Mouse (Mus musculus) lung, adult 18-20 months (tissue): ENCODE measurements around the gene Adamts7.
A peak's percentile ranks its signal among the peaks of the same experiment; 100 is the strongest.

ENCODE experiments used
- DNase-seq, 2 experiments: peaks; one replicate each; pipeline ENCODE4 v3.0.0; 2022; ENCODE audit warnings: mixed read lengths in 2 of 2

Adamts7 gene

DNA sequence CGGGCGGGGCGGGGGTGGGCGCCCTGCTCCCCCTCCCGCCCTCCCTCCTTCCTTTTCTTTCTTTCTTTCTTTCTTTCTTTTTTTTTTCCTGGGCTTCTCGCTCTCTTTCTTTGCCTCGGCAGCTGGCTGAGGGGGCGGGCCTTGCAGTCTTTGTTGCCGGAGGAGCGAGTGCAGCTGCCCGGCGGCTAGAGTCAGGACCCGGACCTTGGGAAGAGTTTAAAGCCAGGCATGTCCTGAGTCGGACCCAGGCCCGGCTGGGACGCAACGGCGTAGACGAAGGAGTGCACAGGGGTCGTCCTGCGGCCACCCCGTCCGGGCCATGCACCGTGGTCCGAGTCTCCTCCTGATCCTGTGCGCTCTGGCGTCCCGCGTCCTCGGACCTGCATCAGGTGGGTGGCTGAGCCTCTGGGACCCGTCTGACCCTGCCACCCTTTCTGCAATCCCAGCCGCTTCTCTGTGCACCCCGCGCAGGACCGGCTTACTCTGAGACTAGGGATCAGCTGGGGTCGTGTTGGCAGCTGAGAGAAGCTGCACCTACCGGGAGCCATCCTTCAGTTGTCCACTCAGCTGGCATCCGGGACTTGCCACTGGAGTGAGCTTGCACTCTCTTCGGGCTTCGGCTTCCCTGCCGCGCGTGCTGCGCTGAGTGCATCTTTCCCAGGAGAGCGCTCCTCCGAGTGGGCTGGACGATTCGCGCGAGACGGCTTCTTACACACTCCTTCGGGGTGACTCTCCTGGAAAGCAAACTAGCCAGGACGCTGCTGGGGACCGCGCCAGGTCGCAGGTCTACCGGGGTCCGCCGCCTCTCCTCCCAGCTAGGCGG lies at the start of gene Adamts7:
Gene Adamts7 (plus strand): TSS at position 144 of the 823 bp plus-strand sequence.
- peak; percentile 23 to 32 for DNase-seq

GRCm38 (mm10) chr9:90113151-90113550 lies 49.7 kb upstream of the Adamts7 start:
- DNase-seq = peak in 1 of 2 experiments; percentile 34

- peak; percentile 95 to 96 for DNase-seq
Observed at GRCm38 (mm10) chr9:90113651-90114566, 49.0 kb upstream of the Adamts7 start.

GRCm38 (mm10) chr9:90114567-90115307 lies 48.1 kb upstream of the Adamts7 start, which contains the start of gene Morf4l1:
Gene Morf4l1, minus strand, starts transcription at chr9:90114774.
- DNase-seq = peak; percentile 97 to 98

DNA sequence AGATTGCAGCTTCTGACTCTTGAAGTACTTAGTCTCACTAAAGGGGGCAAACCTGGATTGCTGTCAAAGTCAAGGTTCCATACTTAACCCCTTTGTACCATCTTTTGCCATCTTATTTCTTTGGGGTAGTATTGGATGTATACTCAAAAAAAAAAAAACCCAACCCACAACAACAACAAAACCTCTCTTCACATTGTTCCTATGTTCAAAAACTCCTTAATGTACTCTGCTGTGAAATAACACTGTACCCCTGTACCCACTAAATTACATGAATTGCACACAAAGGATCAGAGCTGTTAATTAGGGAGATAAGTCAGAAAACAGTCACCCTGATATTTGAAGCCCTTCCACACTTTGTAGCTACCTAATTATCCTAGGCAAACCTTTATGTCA lies 47.6 kb upstream of the Adamts7 start:
- DNase-seq = no peak

GRCm38 (mm10) chr9:90117234-90117633 lies 45.6 kb upstream of the Adamts7 start:
- DNase-seq = no peak

GRCm38 (mm10) chr9:90122246-90122740 lies 40.6 kb upstream of the Adamts7 start:
- no peak for DNase-seq

GRCm38 (mm10) chr9:90124156-90124872 lies 38.6 kb upstream of the Adamts7 start:
- DNase-seq = peak; percentile 20 to 46

DNA sequence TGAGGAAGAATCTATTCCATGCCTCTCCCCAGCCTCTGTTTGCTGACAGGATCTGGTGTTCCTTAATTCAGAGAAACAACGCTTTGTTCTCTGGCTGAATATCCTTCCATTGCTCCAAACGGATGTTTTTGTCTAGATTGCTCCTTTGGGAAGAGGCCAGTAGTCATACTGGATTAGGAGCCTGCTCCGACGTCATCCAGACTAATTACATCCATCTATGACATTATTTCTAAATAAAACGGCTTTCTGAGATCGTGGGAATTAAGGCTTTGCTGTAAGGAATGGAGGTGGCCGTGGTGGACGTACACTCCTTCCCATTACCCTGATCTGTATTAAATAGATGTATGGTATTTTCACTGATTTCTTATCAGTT lies 38.0 kb upstream of the Adamts7 start:
- no peak for DNase-seq

- no peak for DNase-seq
Observed at GRCm38 (mm10) chr9:90125416-90126099, 37.3 kb upstream of the Adamts7 start.

DNA sequence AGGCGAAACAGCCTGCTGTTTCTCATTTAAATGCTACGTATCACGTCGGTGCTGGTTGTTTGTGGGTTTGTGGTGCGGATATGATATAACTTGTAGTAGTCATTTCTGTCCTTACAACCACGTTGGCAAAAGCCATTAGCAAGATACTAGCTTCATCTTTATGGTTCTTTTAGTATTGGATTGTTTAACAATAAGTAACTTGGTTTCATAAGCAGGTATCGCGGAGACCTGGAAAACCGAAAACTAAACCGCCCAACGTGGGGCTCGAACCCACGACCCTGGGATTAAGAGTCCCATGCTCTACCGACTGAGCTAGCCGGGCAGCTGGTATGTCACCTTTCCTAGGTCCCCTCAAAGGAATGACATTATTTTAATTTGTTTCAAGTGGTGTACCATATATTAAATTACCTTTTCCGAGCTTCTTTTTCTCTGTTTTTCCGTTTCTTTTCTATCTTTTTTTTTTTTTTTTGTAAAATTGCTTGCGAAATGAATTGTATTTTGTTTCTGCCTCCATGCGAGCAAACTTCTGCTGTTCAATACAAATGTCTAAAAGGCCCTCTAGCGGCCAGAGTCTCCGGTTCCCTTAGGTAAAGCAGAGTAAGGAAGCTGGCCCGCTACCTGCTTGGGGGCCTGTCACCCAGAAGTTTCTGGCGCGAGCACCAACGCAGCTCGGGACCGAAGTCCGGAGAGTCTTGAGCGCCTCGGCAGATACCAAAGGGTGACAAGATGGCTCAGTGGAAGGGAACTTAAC lies 36.4 kb upstream of the Adamts7 start:
- peak; percentile 80 to 84 for DNase-seq

GRCm38 (mm10) chr9:90127146-90127545 lies 35.7 kb upstream of the Adamts7 start:
- no peak for DNase-seq

- DNase-seq = no peak
Observed at GRCm38 (mm10) chr9:90128636-90129201, 34.1 kb upstream of the Adamts7 start.

- DNase-seq = no peak
Observed at GRCm38 (mm10) chr9:90133562-90134355, 29.1 kb upstream of the Adamts7 start.

DNA sequence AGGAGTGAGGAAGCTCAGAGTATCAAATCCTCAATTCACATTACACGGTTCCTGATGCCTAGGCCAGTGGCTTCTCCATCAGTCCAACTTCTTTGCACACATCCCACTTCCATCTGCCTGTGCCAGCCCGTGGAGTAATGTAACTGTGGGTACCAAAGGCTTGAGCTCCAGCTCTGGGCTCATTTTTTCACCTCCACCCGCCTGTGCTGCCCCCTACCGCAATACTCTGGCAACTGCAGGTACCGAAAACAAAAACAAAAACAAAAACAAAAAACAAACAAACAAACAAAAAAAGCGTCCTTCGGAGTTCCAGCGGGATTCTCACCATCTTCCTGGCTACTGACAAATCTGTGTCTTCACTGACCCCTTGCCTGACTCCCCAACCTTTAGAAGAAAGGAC lies 27.4 kb upstream of the Adamts7 start:
- no peak for DNase-seq

GRCm38 (mm10) chr9:90135963-90136677 lies 26.7 kb upstream of the Adamts7 start:
- peak in 1 of 2 experiments; percentile 46 for DNase-seq

- DNase-seq = no peak
Observed at GRCm38 (mm10) chr9:90136678-90136965, 26.2 kb upstream of the Adamts7 start.

DNA sequence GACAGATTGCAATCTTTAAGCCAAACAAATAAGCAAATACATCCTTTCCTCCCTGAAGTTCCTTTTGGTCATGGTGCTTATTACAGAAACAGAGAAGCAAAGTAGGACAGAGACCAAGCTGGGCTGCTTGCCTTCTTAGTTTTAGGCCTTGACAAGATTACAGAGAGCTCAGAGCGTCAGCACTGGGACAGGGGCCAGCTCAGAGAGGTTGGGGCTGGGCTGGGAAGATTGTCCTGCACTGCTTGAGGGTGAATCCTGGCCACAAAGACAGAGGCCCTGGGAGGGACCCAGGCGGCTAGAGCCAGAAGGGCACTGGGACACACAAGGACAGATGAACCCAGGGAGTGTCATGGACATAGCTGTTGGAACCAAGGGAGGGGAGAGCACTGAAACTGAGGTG lies 17.1 kb upstream of the Adamts7 start:
- DNase-seq = no peak

DNA sequence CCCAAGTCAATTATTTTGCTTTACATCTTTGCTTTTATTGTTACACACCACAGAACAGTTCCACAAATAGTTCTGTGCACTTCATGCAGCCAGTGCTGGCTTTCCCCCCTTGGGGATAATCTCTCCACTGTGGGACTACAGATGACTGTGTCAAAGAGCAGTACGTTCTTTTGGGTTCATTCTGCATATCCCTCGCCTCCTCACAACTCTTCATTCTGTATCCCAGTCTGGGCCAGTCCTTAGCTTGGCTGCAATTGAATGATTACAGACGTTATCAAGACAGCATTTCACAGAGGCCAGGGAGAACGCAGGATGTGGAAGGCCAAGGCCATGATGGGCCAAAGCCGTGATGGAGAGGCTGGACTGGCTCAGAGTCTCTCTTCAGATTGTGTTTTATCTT lies 16.0 kb upstream of the Adamts7 start:
- DNase-seq = no peak
